Mouse (Mus musculus): ENCODE measurements around the gene Chchd1. TPM values are rescaled to one million over a fixed set of nuclear protein-coding genes. Genes with fewer than 3 reads are reported as not detected.

Chchd1 gene
- total RNA-seq, 2 experiments from 2014 or later, result 47.3 to 50.3 TPM

Small RNA genes within 50 kb of the gene (microRNA-seq; reads per million reads assigned to microRNA genes)
- gene Mir6946, result 0.37 to 0.40 reads per million in 2 experiments

Other genes with a start within 250 kb of the Chchd1 start
- 10 to 100 TPM; 54.9 to 57.1 TPM for gene Anxa7, start 222.9 kb upstream of the Chchd1 start, total RNA-seq (2021)
- under 1 TPM; 0.66 to 0.85 TPM for gene Mss51, start 206.1 kb upstream of the Chchd1 start, total RNA-seq (2021)
- gene Ppp3cb, start 156.4 kb upstream of the Chchd1 start, total RNA-seq (2021), result 100 to 1,000 TPM; 319 to 324 TPM
- gene Usp54, start 61.9 kb upstream of the Chchd1 start, total RNA-seq (2021), result 10 to 100 TPM; 42.6 to 50.8 TPM
- gene Myoz1, start 46.5 kb upstream of the Chchd1 start, total RNA-seq (2021), result not detected
- under 1 TPM; 0.12 to 0.22 TPM for gene Synpo2l, start 34.7 kb upstream of the Chchd1 start, total RNA-seq (2021)
- gene Sec24c, start 28.7 kb upstream of the Chchd1 start, total RNA-seq (2021), result 100 to 1,000 TPM in 1 of 2 experiments, 10 to 100 TPM in 1; 99.6 to 110 TPM
- gene Fut11, start 8.0 kb upstream of the Chchd1 start, total RNA-seq (2021), result 10 to 100 TPM; 15.6 to 16.0 TPM
- gene Zswim8, start 4.5 kb downstream of the Chchd1 start, total RNA-seq (2021), result 100 to 1,000 TPM; 151 to 180 TPM
- 10 to 100 TPM; 15.3 to 19.3 TPM for gene Ndst2, start 31.6 kb downstream of the Chchd1 start, total RNA-seq (2021)
- 100 to 1,000 TPM; 205 to 212 TPM for gene Camk2g, start 91.1 kb downstream of the Chchd1 start, total RNA-seq (2021)
- gene Plau, start 133.7 kb downstream of the Chchd1 start, total RNA-seq (2021), result 1 to 10 TPM; 3.5 to 4.0 TPM
- gene Vcl, start 226.4 kb downstream of the Chchd1 start, total RNA-seq (2021), result 10 to 100 TPM; 30.9 to 31.1 TPM